Mouse (Mus musculus): Measurements from ENCODE around the gene Gm9747.

Gm9747 gene

DNA sequence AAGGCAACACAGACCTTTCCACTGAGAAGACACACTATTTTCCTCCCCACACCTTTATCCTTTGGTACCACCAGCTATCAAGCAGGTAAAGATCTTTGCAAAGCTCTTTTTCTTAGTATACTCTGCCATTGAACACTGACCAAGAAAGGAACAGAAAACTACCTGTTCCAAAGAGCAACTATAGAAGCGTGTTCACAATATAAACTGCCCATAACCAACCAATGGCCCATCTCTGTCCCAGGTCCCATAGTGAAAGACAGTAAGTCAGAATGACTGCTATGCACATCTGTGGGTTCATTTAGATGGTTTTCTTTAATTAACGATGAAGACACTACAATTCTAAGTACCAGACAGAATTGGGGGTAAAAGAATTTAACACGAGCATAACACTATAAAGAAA lies at the start of gene Gm9747:
Gm9747 (plus strand) TSS at position 301 of the 400 bp plus-strand sequence.
- no peak for DNase-seq (ENCODE audit: low spot score)

DNA sequence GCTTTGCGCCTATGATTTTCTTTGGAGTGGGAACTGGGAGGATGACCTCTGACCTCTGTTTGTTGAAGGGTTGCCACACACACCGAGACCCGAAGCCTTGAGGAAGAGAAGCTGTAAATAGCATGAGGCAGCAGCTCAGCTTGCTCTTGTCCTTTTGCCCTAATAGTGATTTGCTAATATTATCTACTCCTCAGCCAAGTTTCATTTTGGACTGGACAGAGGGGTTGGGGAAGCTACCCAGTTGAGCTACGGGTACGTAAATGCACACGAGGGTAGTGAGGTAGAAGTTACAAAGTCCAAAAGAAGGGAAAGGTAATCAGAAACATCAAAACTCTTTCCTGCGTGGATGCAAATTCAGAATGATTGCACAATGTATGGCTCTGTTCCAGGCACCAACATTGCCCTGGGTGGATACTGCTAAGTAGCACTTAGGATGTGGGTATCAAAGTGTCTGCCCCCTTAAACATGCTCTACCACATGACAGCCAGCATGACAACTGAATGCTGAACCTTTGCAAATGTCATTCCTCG lies 48.9 kb upstream of the Gm9747 start:
- DNase-seq (ENCODE audit: low spot score), result no peak

DNA sequence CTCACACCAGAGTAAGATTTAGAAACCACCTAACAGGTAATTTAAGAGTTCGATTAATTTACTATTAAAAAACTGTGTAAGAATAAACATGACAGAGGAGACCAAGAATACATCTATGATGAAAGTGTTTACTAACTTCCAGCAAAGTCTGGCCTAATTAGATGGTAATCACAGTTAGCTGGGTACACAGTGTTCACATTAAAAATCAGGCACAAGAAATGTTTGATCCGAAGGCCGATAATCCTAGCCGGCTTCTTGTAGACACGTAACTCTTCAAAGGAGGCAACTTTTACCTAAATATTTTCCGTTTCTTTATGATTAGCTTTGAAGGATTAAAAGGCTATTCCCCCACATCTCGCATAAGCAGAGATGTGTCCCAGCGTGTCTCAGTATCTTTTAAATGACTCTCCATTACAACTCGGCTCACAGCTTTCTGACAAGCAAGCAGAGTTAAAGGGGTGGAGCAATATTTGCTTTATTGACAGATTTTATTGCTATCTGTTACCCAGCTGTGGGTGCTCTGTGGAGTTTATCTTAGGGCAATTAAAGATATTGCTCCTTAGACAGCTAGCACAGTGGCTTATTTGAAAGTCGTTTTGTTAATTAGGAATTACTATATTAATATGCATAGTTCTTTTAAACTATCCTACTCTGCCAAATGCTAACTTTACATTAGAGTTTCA lies 44.2 kb upstream of the Gm9747 start:
- no peak for DNase-seq (ENCODE audit: low spot score)

DNA sequence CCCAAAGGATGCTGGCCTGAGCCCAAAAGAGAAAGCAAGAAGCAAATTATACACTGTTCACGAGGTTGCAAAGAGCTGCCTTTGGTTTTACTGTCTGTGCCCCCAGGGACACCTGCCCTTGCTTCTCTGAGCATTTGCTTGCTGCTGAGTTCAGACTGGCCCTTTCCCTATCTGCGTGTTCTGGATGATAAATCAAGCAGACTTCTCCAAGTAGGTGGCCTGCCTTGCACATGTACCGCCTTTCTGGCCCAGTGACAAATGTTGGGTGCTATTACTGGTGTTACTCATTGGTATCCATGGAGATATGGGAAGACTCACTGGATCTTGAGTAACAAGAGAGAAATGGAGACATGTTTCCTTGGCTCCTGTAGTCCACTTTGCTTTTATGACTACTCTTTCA lies 43.4 kb upstream of the Gm9747 start:
- DNase-seq (ENCODE audit: low spot score), result no peak

DNA sequence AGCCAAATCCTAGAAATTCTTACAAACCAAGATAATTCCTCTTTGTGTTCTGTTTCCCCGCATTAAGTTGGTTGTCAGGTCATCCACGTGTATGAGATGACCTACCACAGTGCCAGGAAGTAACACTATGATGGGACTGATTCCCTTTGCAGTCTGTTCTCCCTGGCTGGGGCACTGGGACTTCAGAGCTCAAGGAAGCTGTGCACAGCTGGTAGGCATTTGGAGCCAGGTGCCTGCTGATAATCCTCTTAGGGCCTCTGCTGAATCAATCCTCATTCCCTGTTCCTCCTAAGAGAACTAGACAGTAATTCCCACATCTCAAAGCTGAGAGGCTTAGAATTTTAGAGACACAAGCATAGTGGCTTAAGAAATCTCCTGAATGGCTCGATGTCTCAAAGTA lies 41.3 kb upstream of the Gm9747 start:
- DNase-seq (ENCODE audit: low spot score), result no peak

DNA sequence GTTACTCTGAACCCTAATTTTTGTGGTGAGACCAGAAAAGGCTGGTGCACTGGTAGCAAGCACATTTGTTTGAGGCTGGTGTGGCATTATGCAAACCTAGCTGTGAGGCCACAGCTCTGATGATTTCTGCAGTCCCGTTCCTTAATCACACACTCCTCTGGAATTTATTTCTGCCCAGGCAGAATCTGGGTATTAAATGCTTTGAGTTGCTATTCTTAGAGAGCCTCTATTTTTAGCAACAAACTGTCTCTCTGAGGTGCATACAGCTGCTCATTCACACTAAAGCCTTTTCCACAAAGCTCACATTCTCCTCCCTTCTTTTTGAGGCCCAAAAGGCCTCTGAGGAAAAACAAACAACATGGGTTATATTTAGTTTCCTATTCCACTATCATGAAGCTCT lies 33.0 kb upstream of the Gm9747 start:
- no peak for DNase-seq (ENCODE audit: low spot score)

DNA sequence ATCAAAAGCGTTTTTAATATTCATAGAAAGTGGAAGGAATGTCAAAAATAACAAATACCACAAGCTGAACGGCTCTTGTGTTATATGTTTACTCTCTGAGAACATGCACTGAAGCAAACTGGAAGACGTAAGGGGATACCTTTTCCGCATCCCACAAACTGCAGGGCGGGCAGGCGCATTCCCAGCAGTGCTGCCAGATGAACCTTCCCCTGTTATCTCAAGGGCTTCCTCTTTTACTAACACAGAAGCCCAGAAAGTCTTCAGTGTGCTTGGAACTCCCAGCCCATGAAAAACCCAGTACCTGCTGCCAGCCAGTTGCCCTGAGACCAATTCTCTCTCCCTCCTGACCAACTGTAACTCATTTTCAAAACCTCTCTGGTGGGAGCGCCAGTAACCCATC lies 32.3 kb upstream of the Gm9747 start:
- no peak for DNase-seq (ENCODE audit: low spot score)

DNA sequence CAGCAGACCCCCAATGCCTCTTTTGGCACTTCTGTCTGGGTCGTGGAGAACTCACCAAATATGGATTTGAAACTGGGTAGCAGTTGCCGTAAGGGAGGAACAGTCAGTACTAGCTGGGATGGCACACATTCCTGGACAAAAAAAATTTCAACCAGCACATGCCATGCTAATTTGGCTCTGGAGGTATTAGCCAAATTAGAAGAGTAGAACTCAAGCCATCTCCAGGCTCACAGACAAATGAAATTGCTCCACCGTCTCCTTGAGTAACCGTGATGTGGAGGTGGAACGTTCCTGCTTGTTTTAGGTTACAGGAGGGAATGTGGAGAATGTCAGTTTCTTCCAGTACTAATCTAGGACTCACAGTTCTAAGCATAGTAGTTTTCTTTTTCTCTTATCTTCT lies 25.4 kb upstream of the Gm9747 start:
- no peak for DNase-seq (ENCODE audit: low spot score)

DNA sequence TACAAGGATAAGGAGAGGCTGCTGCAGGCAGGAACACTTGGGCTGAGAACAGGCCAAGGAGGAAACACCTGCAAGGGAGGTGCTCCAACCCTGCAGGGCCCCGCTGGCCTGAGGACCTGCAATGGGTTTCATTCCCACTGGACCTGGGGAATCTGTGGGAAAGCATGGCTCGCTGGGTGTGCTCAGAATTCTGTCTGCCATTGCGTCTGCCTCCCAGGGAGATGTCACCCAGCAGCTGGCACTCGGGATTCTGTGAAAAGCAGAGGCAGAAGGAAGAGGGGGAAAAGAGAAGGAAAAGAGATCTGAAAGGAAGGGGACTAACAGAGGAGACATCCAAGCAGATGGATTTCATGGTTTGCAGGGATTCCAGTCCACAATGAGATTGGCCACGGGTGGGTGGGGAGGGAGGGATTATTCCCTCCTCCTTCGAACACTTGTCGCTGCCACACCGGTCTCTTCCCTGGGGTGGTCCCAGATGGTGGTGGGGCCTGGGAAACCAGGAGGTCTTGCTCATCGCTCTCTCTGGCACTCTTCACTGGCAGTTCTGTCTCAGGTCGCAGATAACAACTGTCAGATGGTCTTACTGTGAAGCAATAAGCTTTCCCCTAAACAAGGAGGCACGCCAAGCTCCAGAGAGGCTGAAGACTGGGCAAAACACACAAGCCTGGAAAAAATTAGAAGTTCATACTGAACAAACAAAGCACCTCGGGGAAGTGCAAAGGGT lies 12.1 kb upstream of the Gm9747 start:
- DNase-seq (ENCODE audit: low spot score), result no peak

DNA sequence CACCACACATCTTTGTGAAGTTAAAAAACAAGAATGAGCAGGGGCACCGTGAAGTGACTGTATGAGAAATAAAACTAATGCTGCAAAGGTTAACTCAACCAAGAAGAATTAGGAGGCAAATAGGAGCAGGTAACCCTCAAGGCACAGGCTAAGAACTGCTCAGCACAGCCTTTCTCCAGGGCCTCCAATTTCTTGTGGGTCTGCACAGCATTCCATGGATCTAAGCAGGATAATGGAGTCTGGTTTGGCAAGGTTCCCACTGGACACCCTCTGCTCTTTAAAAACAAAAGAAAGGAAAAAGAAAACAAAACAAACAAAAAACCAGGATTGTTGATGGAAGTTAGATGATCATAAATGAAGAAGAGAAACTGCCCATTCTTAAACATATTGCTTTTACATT lies 11.4 kb upstream of the Gm9747 start:
- no peak for DNase-seq (ENCODE audit: low spot score)

DNA sequence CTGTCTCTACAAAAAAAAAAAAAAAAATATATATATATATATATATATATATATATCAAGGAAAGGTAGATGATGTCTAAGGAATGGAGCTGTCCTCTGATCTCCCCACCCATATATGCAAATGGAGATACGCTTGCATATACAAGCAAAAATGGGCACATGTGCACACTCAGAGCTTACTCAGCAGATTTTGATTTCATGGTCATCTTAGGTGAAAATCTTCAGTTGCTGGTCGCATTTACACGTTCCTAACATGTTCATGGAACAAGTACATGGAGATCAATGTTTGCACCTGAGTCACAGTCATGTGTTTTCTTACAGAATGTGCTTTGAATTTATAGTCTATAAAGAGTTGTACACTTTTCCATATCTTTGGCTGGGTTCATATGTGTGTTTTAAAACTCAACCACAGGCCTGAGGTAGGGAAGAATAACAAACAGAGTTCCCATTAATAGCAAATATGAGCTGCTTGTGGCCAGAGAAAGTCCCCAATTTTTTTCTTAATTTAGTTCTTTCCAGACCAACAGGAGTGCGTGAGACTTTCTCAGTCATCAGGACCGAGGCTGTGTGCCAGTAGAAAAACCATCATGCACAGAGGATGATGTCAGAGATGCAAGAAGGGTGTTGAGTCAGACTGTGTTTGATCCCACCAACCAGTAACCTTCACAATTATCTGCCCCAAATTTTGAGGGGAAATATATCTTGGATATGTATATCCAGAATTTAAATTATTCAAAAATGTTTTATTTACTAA lies 9.7 kb upstream of the Gm9747 start:
- DNase-seq (ENCODE audit: low spot score), result no peak

DNA sequence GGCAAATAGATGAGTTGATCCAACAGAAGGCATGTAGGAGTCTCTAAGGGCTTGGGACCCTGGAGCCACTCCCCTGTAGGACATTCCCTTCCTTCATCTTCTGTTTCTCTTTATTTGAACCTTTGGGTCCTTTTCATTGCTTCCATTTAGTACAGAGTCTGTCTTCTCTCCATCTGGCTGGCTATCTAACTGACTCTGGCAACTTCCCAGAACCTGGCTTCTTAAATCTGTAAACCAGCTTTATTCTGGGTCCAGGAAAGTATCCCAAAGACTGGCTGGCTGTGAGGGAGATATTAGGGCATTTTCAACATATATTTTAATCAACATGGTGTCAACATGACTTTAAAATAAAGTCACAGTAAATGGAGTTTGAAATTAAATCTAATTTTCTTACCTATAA lies 4.1 kb upstream of the Gm9747 start:
- DNase-seq (ENCODE audit: low spot score), result no peak

DNA sequence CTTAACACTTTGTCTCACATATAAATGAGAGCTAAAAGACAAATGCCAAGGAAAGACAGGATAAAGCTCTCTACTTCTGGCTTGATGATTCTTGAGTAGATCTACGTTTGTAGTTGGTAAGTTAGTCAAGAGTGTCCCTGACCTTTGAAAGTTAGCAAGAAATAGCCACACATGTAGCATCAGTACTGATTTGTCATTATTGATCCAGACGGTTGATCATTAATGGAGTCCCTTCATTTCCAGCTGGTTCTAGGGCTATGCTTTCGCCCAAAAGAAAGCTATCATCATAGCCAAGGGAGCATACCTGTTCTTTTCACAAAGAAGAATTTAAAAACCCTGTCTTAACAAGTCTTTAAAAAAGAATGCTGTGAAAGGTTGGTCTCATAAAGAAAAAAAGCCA lies 1.7 kb downstream of the Gm9747 start:
- no peak for DNase-seq (ENCODE audit: low spot score)

DNA sequence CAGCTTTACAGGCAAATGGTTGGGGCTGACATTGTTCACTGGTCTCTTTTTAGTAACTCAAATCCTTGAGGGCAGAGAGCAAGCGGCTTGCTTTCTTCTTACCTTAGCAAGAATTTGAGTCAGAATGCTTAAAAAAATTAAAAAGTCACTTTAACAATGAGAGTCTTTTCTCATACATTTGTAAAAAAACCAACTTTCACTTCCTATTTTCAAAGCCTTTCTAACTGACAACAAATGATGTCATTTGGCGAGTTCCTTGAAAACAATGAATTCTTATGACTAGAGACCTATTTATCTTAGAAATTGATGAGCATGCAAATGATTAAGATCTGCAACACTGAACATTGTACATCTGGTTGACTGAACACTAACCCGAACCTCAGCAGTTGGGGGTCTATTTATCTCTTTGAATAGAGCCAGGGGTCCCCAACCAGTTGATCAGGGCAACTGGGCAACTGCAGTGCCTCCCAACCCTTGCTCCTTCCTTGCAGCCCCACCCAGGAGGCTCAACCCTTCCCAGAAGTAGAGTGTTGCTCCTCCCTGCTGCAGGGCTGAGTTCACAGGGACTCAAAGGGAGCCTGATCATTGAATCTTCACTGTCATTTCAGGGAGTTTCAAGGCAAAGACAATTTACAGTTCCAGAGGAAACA lies 2.7 kb downstream of the Gm9747 start:
- DNase-seq (ENCODE audit: low spot score), result no peak

DNA sequence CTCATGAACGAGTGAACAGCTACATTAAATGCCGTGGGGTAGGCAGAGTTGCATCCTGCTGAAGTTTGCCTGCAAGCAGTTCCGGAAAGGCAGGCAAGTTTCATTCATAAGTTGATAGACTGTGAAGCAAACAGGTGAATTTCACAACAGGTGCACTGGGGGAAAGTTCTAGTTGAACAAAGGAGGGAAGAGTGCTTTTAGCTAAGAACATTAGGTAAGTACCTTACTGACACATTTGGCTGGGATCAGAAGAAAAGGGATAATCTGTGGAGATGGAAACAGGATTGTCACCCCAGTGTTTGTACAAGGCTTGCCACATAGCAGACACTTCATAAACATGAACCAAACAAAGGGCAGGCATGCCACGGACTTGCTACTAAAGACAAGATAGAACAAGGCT lies 5.3 kb downstream of the Gm9747 start:
- no peak for DNase-seq (ENCODE audit: low spot score)

DNA sequence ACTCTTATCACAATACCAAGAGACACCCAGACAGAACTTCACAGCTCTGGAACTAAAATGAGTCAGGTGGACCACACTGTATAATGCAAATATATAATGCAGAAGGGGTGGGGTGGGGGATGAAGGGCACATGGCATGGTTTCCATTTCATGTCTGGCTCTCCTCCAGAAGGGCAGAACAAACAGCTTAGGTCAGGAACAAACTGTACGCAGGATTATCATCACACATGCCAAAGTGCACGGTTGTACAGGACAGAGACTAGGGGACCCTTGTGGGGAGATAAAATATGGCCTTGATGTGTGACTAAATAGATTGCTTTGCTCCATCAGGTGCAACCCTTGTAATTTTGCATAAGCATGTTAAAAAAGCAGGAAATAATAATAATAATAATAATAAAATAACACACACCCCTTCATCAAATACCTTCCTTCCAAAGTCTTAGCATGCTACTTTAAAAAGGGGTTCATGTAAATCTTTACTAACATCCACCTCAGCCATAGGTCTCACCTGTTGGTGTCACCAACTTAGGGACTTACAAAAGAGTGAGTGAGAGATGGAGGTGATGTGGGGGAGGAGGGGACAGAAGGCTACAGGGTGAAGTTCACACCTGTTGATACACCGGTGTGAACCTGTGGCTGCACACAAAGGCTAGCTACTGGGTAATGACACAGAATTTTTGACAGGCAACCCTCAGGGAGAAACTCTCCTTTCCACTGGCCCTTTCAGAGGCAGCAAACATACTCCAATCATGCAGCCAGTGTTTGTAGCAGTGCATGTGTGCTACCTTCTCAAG lies 6.7 kb downstream of the Gm9747 start:
- DNase-seq (ENCODE audit: low spot score), result no peak

DNA sequence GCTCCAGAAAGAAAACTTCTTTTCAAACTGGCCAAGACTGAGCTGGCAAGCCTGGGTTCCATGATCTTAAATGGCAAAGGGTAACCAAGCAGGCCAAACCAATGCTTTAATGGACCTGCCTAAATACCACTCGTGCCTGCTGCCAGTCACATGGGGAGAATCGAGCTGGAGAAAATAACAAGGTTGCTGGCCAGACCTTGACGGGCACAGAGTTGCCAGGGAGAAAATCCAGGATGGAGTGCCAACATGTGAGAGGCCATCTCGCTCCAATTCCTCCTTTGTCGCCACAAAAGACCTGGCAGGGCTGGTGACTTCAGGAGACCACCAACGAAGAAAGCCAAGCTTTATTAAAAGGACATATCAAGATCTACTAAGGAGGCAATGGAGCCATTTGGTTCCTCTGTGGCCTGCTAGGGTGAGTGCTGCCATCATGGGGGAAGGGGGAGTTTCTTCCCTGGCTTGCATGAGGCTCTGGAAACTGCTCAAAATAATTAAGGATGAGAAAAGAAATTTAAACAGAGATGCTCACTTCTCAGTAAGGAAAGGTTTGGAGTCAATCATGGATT lies 10.4 kb downstream of the Gm9747 start:
- DNase-seq (ENCODE audit: low spot score), result no peak

DNA sequence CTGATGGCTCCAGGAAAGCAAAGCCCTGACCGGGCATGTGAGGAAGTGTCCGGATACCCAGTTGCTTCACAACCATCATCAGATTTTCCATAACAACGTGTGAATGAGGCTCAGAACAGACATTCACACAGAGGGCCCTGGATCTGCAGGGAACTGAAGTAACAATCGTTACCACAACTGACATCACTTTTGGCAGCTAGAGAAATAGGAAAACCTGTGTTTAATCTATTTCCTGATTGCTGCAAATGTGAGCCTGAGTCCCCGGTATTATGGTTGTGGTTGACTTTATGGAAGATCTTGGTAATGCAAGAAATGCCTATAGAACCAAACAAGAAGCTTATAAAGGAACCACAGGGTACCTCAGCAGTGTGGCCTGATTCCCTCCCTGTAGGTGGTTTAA lies 12.1 kb downstream of the Gm9747 start:
- no peak for DNase-seq (ENCODE audit: low spot score)

DNA sequence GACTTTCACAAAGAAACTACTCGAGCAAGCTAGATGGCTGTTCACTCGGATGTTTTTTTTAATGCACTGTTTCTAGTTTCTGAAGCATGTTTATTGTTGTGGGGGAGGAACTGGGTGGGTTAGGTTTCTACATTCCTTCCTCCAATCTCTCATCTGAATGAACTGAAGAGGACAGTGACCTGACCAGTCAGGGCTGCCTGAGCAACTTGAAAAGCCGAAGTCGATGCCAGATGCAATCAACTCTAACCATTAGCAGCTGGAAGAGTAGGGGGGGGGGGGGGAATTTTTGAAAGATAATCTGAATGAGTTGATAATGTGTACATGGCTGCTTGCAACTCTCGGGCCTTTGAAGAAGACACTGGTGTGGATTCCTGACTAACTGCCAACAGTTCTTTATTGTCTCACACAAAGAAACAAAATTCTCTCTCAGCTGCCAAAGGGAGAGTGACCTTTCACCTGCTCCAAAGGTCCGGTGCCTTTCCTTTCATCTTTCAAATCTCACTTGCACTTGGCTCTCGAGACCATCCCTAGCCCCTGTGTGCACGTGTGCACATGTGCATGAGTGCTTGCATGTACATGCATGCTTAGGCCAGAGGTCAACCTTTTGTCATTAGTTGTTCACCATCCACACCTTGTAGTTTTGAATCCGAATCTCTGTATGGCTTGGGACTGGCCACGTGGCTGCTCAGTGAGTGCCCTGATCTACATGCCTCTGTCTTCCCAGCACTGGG lies 14.5 kb downstream of the Gm9747 start:
- DNase-seq (ENCODE audit: low spot score), result no peak

DNA sequence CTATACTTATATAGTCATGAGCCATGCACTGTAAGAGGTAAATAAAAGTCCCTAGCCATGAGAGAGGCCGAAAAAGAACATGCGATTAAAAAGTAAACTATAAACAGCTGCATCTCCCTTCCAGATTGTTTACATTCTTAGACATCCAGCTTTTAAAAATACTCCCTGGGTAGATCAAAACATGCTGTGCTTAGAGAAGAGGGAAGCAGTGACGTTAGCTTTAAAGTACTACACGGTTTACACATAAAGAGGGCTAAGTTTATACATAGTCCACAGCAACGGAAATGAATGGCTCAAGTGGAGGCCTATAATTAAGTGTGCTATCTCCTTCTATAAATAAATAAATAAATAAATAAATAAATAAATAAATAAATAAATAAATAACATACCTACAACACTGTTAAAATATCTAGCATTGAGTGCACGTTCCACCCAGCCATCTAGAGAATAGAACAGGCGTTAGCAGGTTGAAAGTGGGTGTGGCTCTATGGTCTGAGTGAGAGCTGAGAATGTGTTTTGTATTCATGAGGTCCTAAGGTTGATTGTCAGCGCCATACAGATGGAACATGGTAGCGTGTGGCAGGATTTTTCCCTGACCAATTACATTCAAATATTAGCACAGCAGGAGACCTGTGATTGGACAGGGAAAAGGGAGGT lies 21.0 kb downstream of the Gm9747 start:
- DNase-seq (ENCODE audit: low spot score), result no peak
